Mouse (Mus musculus): ENCODE results near the gene Ankrd45. TPM values are rescaled to one million over a fixed set of nuclear protein-coding genes. Genes with fewer than 3 reads are reported as not detected.

Ankrd45 gene
- total and polyA plus RNA-seq, 2 experiments from 2014 or later, result 2.6 to 5.9 TPM

DNA sequence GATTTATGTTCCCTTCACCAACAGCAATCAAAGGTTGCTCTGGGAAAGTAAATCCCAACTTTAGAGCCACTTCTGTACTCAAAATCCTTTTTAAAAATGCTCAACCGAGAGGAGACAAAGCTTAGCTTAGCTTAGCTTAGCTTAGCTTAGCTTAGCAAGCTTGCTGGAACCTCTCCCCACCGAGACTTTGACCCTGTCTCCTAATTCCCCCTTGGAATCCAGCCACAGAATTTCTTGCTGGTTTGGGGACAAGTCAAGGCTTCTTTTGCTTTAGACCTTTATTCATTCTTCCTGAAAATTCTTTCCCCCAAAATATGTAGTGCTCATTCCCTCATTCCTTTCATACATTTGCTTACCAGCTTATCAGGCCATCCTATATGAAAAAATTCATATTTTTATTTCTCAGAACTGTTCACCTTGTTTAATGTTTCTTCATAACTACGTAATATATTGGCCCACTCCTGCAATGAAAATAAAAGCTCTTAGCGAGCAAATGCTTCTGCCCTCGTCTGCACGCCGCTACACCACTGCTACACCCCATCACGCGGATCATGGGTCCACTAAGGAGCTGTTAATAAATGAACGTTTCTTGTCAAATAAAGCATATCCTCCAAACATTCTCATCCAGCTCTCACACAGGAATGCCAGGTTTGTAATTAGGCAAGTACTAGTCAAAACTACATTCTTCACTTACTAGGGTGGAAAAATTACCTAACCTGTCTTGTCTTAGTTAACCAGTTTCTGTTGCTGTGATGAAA lies 19.7 kb upstream of the Ankrd45 start:
- Histone ChIP-seq H3K36me3 (replicated peaks; ENCODE audit: control insufficient read depth, insufficient read depth, low read length) (no peaks in the 10 kb centered on the region; the same call in 1 of the 2 replicates), H3K9ac (replicated peaks; ENCODE audit: low read depth, low read length) (no peak overlapping the region), H3K4me3 (ENCODE audit: low read depth, low read length) (no peak overlapping the region), H3K27me3 (ENCODE audit: control insufficient read depth, insufficient read depth, low read length) (no peaks in the 10 kb centered on the region), H3K4me1 (ENCODE audit: control insufficient read depth, insufficient read depth) (no peaks in the 10 kb centered on the region), H3K9me3 (replicated peaks; ENCODE audit: control insufficient read depth, low read length) (no peaks in the 10 kb centered on the region), H3K27ac (ENCODE audit: low read depth) (no peak overlapping the region), H3K4me2 (ENCODE audit: low read depth, low read length) (no peak overlapping the region)
- DNase-seq (ENCODE audit: low spot score) (no peak), ATAC-seq (ENCODE audit: insufficient read depth, low read depth) (no peak)
- TF ChIP-seq EP300 (IDR thresholded peaks at IDR 0.05; ENCODE audit: low read depth) (no peak), CTCF (IDR thresholded peaks at IDR 0.05; ENCODE audit: low read depth) (no peak)
- 91% methylated on average over 10 of the region's 10 CpGs for WGBS

DNA sequence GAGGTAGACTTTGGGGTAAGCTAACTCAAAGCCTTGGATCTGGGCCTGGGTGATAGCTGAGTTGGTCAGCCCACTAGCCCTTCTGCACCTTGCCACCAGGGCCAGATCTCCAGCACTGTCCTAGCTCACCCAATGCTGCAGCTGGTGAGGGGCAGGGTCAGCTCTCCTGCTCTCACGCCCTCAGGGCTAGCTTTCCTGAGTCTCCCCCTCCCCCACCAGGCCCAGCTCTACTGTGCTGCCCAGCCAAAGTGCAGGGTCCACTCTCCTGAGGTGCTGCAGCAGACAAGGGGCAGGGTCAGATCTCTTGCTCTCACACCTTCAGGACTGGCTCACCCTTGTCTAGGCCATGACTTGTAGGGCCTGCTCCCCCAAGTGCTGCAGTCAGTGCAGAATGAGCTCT lies 16.0 kb upstream of the Ankrd45 start:
- no peaks in the 10 kb centered on the region for H3K36me3 ChIP-seq (replicated peaks; ENCODE audit: control insufficient read depth, insufficient read depth, low read length)
- TF ChIP-seq CTCF (IDR thresholded peaks at IDR 0.05; ENCODE audit: low read depth) (no peak), EP300 (IDR thresholded peaks at IDR 0.05; ENCODE audit: low read depth) (no peak)
- H3K4me3 ChIP-seq (ENCODE audit: low read depth, low read length), result no peak overlapping the region
- no peak overlapping the region for H3K4me2 ChIP-seq (ENCODE audit: low read depth, low read length)
- H3K27ac ChIP-seq (ENCODE audit: low read depth), result no peak overlapping the region
- 78% methylated on average over 1 of the region's 1 CpGs for WGBS
- no peak overlapping the region for H3K9ac ChIP-seq (replicated peaks; ENCODE audit: low read depth, low read length)
- H3K4me1 ChIP-seq (ENCODE audit: control insufficient read depth, insufficient read depth), result peaks cover 6% of the 10 kb centered on the region; the same call in 1 of the 2 replicates
- no peaks in the 10 kb centered on the region for H3K9me3 ChIP-seq (replicated peaks; ENCODE audit: control insufficient read depth, low read length)
- H3K27me3 ChIP-seq (ENCODE audit: control insufficient read depth, insufficient read depth, low read length), result no peaks in the 10 kb centered on the region
- ATAC-seq (ENCODE audit: insufficient read depth, low read depth) (no peak), DNase-seq (ENCODE audit: low spot score) (no peak)

DNA sequence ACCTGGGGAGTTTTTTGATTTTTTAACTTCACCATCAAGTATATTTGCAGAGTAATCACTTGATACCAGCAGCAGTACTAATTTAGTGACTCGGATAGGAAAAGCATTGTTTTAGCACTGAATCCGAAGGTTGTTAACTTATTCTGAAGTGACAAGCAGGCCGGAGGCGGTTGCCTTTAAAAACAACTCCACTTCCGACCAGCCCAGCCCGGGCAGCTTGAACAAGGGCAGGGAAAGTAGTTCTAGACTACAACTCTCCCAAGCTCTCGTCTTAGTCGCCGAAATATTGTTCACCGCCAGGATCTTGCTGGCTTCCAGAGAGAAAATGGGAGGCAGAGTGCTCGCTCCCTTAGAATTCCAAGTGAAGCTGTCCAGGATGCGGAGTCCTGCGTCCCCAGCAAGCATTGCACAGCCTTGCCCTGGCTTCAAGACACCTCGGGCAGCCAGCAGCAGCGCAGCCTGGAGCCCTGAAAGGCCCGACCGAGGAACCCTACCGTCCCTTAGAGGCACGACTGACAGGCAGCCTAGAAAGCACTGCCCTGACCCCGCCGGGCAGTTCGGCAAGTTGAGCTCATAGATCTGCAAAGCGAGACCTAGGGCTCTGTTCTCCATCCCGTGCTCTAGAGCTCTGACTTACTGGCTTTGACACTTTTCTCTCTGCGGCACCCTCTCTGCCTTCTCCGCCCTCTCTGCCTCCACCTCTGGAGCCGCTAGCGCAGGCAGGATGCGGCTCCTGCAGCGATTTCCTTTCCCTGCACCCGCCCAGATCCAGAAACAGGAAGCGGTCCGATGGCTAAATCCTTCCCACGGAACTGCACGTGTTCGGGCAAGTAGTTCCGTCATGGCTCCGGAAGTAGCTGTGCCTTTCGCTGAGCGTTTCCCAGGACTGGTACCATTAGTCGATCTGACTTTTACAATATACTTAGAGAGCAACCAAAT lies 11.5 kb upstream of the Ankrd45 start, which contains the start of gene Klhl20:
TSS of gene Klhl20 (minus strand) at position 786 of the 939 bp plus-strand sequence.
- Histone ChIP-seq H3K27ac (ENCODE audit: low read depth) (peak within 1 kb of the TSS; percentile 92), H3K4me3 (ENCODE audit: low read depth, low read length) (peak within 1 kb of the TSS; percentile 76), H3K4me2 (ENCODE audit: low read depth, low read length) (peak within 1 kb of the TSS; percentile 80), H3K9ac (replicated peaks; ENCODE audit: low read depth, low read length) (peak within 1 kb of the TSS; percentile 79), H3K9me3 (replicated peaks; ENCODE audit: control insufficient read depth, low read length) (no peaks in the 10 kb centered on the region), H3K27me3 (ENCODE audit: control insufficient read depth, insufficient read depth, low read length) (no peaks in the 10 kb centered on the region), H3K36me3 (replicated peaks; ENCODE audit: control insufficient read depth, insufficient read depth, low read length) (no peaks in the 10 kb centered on the region), H3K4me1 (ENCODE audit: control insufficient read depth, insufficient read depth) (peaks cover 6% of the 10 kb centered on the region; the same call in 1 of the 2 replicates)
- 1% methylated on average over 41 of the region's 41 CpGs for WGBS
- TF ChIP-seq CTCF (IDR thresholded peaks at IDR 0.05; ENCODE audit: low read depth) (no peak), EP300 (IDR thresholded peaks at IDR 0.05; ENCODE audit: low read depth) (0 out of 2 replicates have a peak, but pooled peaks have one; percentile 21)
- DNase-seq (ENCODE audit: low spot score), result peak; percentile 90
- peak; percentile 95 for ATAC-seq (ENCODE audit: insufficient read depth, low read depth)

DNA sequence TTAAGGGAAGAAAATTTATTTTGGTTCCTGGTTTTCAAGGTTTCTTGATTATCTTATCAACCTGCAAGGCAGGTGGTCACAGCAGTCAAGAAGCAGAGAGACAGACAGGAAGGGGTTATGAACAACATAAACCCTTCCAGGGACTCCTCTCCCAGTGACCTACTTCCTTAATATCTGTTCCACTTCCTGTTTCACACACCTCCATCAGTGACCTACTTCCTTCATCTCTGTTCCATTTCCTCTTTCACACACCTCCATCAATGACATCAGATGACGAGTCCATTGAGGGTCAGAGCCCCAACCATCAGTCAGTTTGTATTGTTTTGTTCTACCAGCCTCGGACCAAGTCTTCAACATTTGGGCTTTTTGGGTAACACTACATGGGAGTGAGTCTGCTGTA lies 3.0 kb upstream of the Ankrd45 start:
- ATAC-seq (ENCODE audit: insufficient read depth, low read depth), result no peak
- no peak for TF ChIP-seq CTCF (IDR thresholded peaks at IDR 0.05; ENCODE audit: low read depth)
- TF ChIP-seq EP300 (IDR thresholded peaks at IDR 0.05; ENCODE audit: low read depth), result no peak
- 75% methylated on average over 2 of the region's 2 CpGs for WGBS

DNA sequence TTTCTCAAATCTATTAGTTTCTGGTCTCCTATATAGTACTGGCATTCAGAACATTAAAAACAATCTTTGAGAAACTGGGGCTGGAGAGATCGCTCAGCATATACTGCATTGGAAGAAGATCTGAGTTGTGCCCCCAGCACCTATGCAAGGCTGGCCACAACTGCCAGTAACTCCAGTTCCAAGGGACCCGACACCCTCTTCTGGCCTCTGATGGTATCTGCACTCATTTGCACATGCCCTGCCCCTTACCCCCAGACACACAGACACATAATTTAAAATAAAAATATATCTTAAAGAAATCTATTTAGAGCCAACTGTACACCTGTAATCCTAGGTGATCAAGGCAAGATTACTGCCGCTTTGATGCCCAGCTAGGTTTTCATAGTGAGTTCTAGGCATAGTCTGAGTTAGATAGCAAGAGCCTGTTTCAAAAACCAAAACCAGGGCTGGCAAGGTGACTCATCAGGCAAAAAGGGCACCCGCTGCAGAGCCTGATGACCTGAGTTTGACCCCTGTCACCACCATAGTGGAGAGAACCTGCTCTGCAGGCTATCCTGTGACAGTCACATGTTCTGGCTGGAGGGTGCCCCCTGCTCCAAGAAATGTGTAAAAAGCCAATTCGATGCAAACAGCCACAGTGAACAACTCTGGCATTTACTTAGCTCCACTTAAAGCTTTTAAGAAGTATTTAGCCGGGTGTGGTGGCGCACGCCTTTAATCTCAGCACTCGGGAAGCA lies 2.3 kb upstream of the Ankrd45 start:
- WGBS, result 77% methylated on average over 9 of the region's 9 CpGs
- 0 out of 2 replicates have a peak, but pooled peaks cover 7% of the 10 kb centered on the region for H3K4me1 ChIP-seq (ENCODE audit: control insufficient read depth, insufficient read depth)
- H3K9me3 ChIP-seq (replicated peaks; ENCODE audit: control insufficient read depth, low read length), result no peaks in the 10 kb centered on the region
- no peak overlapping the region for H3K27ac ChIP-seq (ENCODE audit: low read depth)
- no peaks in the 10 kb centered on the region for H3K27me3 ChIP-seq (ENCODE audit: control insufficient read depth, insufficient read depth, low read length)
- TF ChIP-seq CTCF (IDR thresholded peaks at IDR 0.05; ENCODE audit: low read depth) (no peak), EP300 (IDR thresholded peaks at IDR 0.05; ENCODE audit: low read depth) (no peak)
- ATAC-seq (ENCODE audit: insufficient read depth, low read depth), result no peak
- H3K4me3 ChIP-seq (ENCODE audit: low read depth, low read length), result no peak overlapping the region
- DNase-seq (ENCODE audit: low spot score), result no peak
- H3K36me3 ChIP-seq (replicated peaks; ENCODE audit: control insufficient read depth, insufficient read depth, low read length), result no peaks in the 10 kb centered on the region
- H3K4me2 ChIP-seq (ENCODE audit: low read depth, low read length), result no peak overlapping the region
- no peak overlapping the region for H3K9ac ChIP-seq (replicated peaks; ENCODE audit: low read depth, low read length)

More for the DNA sequence above, 3.0 kb upstream of the Ankrd45 start:
- no peak for DNase-seq (ENCODE audit: low spot score)
- Histone ChIP-seq H3K27me3 (ENCODE audit: control insufficient read depth, insufficient read depth, low read length) (no peaks in the 10 kb centered on the region), H3K4me1 (ENCODE audit: control insufficient read depth, insufficient read depth) (0 out of 2 replicates have a peak, but pooled peaks cover 7% of the 10 kb centered on the region), H3K4me2 (ENCODE audit: low read depth, low read length) (no peak overlapping the region), H3K9ac (replicated peaks; ENCODE audit: low read depth, low read length) (no peak overlapping the region), H3K36me3 (replicated peaks; ENCODE audit: control insufficient read depth, insufficient read depth, low read length) (no peaks in the 10 kb centered on the region), H3K9me3 (replicated peaks; ENCODE audit: control insufficient read depth, low read length) (no peaks in the 10 kb centered on the region), H3K4me3 (ENCODE audit: low read depth, low read length) (no peak overlapping the region), H3K27ac (ENCODE audit: low read depth) (no peak overlapping the region)

Measured in heart, postnatal 0 days (tissue).